Mouse (Mus musculus) liver, adult 2 months (tissue): ENCODE results near the gene Stt3b.

ENCODE experiments used
- CTCF ChIP-seq: fragments of 200-500 bp; IDR thresholded peaks from 2 replicates; pipeline ENCODE4 v1.5.1; 2011; ENCODE audit warnings: low read depth, low read length, control low read depth
- POLR2A ChIP-seq: fragments of 200-500 bp; IDR thresholded peaks from 2 replicates; pipeline ENCODE4 v1.6.1; 2011; ENCODE audit warnings: low read length, control low read depth; ENCODE audit not compliant: insufficient read depth; ENCODE audit errors: extremely low read depth

DNA sequence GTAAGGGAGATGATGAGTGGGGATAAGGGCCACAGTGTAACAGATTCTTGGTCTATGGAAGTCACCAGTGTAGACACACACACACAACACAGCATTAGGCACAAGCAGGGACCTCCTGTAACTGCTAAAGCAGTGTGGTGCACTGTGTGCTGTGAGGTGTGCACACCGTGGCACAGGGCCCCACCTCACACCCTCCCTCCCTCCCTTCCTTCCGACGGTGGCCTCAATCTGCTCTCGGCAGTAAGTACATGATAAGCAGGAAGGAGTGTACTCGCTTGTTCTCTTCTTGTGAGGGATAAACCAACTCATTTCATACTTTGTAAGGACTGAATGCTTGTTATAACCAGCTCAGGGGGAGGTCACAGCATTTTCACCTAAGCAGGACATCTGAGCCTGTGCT is 61.1 kb downstream of the Stt3b start:
- no peak for TF ChIP-seq CTCF
- TF ChIP-seq POLR2A, result no peak
